Mouse (Mus musculus) kidney, embryonic 15.5 days (tissue): ENCODE results near the gene Tvp23b. TPM values are rescaled to one million over a fixed set of nuclear protein-coding genes. Genes with fewer than 3 reads are reported as not detected.
A peak's percentile ranks its signal among the peaks of the same experiment; 100 is the strongest.

ENCODE experiments used
- ATAC-seq: fragments of 200-750 bp; cut with Nextera tagmentation; replicated peaks from 2 replicates; pipeline ENCODE4 v1.8.0; 2017; ENCODE audit warnings: moderate TSS enrichment; ENCODE audit not compliant: low FRiP score
- H3K27ac ChIP-seq: fragments of 300-500 bp; sonication (generic); 2 replicates; pipeline ENCODE4 v1.5.1; 2015; ENCODE audit warnings: mild to moderate bottlenecking, inconsistent platforms
- H3K27me3 ChIP-seq: fragments of 300-500 bp; sonication (generic); 2 replicates; pipeline ENCODE4 v1.6.1; 2015; ENCODE audit warnings: inconsistent platforms
- H3K36me3 ChIP-seq: fragments of 300-500 bp; sonication (generic); 2 replicates; pipeline ENCODE4 v1.6.1; 2015; ENCODE audit warnings: inconsistent platforms
- H3K4me1 ChIP-seq: fragments of 300-500 bp; sonication (generic); 2 replicates; pipeline ENCODE4 v1.6.1; 2015; ENCODE audit warnings: inconsistent platforms
- H3K4me2 ChIP-seq: fragments of 300-500 bp; sonication (generic); 2 replicates; pipeline ENCODE4 v1.6.1; 2015; ENCODE audit warnings: moderate library complexity, mild to moderate bottlenecking, inconsistent platforms
- H3K4me3 ChIP-seq: fragments of 300-500 bp; sonication (generic); replicated peaks from 2 replicates; pipeline ENCODE4 v1.5.1; 2015; ENCODE audit warnings: mild to moderate bottlenecking, inconsistent platforms
- H3K9ac ChIP-seq: fragments of 300-500 bp; sonication (generic); 2 replicates; pipeline ENCODE4 v1.6.1; 2015; ENCODE audit warnings: mild to moderate bottlenecking, inconsistent platforms
- H3K9me3 ChIP-seq: fragments of 300-500 bp; sonication (generic); replicated peaks from 2 replicates; pipeline ENCODE4 v1.6.1; 2016; ENCODE audit warnings: inconsistent platforms
- WGBS: fragments of 180-500 bp; shearing (Covaris S2); methylation state at CpG from one replicate; pipeline ENCODE4 v1.1.7; 2015; ENCODE audit warnings: mixed read lengths; 5-methylcytosine and 5-hydroxymethylcytosine counted together
- polyA plus RNA-seq: library from polyadenylated mRNA; unstranded; fragments of >200 nt; fragmentation: Nextera tagmentation; extraction: Ambion mirVana; gene quantifications from 2 replicates; pipeline ENCODE4 v1.2.1, GENCODE M21; 2015

Gene Tvp23b
- polyA plus RNA-seq, 1 experiment from 2014 or later = 70.3 TPM

DNA sequence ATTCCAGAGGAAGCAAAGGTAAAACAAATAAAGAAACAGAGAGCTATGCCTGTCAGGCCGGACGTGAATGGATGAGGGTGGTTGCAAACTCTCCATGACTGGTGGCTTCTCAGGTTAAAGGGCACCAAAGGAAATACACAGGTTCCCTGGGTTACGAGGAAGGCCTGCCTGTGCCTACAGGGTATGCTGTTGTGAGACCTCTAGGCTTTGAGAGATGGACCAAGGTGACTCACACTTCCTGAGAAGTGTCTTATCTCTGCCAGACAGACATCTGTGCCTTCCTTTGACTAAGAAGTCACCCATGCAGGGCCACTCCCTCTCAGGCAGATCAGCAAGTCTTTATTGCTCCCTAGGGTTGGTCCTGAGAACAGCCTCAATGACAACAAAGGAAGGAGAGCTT lies 50.5 kb downstream of the Tvp23b start:
- Histone ChIP-seq H3K4me2 (no peak overlapping the region), H3K36me3 (no peaks in the 10 kb centered on the region), H3K27me3 (no peaks in the 10 kb centered on the region), H3K9me3 (no peaks in the 10 kb centered on the region), H3K9ac (no peak overlapping the region), H3K4me1 (0 out of 2 replicates have a peak, but pooled peaks cover 3% of the 10 kb centered on the region), H3K27ac (no peak overlapping the region), H3K4me3 (no peak overlapping the region)
- WGBS = 21% methylated on average over 3 of the region's 3 CpGs
- peak; percentile 62; the same call in 1 of the 2 replicates for ATAC-seq

- H3K27me3 ChIP-seq = no peaks in the 10 kb centered on the region
- no peak for ATAC-seq
- H3K27ac ChIP-seq = no peak overlapping the region
- no peak overlapping the region for H3K9ac ChIP-seq
- H3K4me1 ChIP-seq = 0 out of 2 replicates have a peak, but pooled peaks cover 3% of the 10 kb centered on the region
- no peak overlapping the region for H3K4me3 ChIP-seq
- no peak overlapping the region for H3K4me2 ChIP-seq
- no peaks in the 10 kb centered on the region for H3K9me3 ChIP-seq
- 86% methylated on average over 4 of the region's 4 CpGs for WGBS
- no peaks in the 10 kb centered on the region for H3K36me3 ChIP-seq
Measured at GRCm38 (mm10) chr11:62930574-62930973, 51.3 kb downstream of the Tvp23b start.

DNA sequence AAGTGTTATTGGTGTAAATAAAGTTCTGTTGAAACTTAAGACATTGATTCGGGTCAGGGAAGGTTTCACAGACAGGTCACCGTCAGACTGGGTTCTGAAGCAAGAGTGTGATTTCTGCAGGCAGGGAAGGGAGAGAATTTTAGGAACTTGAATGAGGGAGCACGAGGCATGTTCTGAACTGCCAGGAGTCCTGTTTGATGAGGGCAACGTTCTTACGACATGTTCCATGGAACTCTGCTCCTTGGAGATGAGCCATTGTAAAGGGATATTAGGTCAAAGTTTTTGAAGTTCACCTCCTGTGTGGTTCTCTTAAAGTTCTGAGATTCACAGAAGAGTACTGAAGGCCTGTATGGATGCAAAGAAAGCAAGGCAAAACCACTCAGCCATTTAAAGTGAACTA lies 51.9 kb downstream of the Tvp23b start:
- no peak overlapping the region for H3K9ac ChIP-seq
- no peaks in the 10 kb centered on the region for H3K27me3 ChIP-seq
- H3K4me1 ChIP-seq = 0 out of 2 replicates have a peak, but pooled peaks cover 3% of the 10 kb centered on the region
- H3K4me2 ChIP-seq = no peak overlapping the region
- H3K36me3 ChIP-seq = no peaks in the 10 kb centered on the region
- ATAC-seq = no peak
- no peak overlapping the region for H3K27ac ChIP-seq
- 82% methylated on average over 5 of the region's 5 CpGs for WGBS
- no peaks in the 10 kb centered on the region for H3K9me3 ChIP-seq
- no peak overlapping the region for H3K4me3 ChIP-seq

GRCm38 (mm10) chr11:62933099-62933498 lies 53.8 kb downstream of the Tvp23b start:
- Histone ChIP-seq H3K36me3 (no peaks in the 10 kb centered on the region), H3K4me3 (no peak overlapping the region), H3K4me2 (no peak overlapping the region), H3K27ac (no peak overlapping the region), H3K4me1 (0 out of 2 replicates have a peak, but pooled peaks cover 3% of the 10 kb centered on the region), H3K9ac (no peak overlapping the region), H3K27me3 (no peaks in the 10 kb centered on the region), H3K9me3 (no peaks in the 10 kb centered on the region)
- 89% methylated on average over 9 of the region's 9 CpGs for WGBS
- no peak for ATAC-seq

GRCm38 (mm10) chr11:62934795-62935514 lies 55.7 kb downstream of the Tvp23b start:
- Histone ChIP-seq H3K4me3 (no peak overlapping the region), H3K27ac (no peak overlapping the region), H3K4me2 (no peak overlapping the region), H3K36me3 (no peaks in the 10 kb centered on the region), H3K27me3 (no peaks in the 10 kb centered on the region), H3K9ac (no peak overlapping the region), H3K4me1 (0 out of 2 replicates have a peak, but pooled peaks cover under 1% of the 10 kb centered on the region), H3K9me3 (no peaks in the 10 kb centered on the region)
- no peak for ATAC-seq
- 83% methylated on average over 11 of the region's 11 CpGs for WGBS

DNA sequence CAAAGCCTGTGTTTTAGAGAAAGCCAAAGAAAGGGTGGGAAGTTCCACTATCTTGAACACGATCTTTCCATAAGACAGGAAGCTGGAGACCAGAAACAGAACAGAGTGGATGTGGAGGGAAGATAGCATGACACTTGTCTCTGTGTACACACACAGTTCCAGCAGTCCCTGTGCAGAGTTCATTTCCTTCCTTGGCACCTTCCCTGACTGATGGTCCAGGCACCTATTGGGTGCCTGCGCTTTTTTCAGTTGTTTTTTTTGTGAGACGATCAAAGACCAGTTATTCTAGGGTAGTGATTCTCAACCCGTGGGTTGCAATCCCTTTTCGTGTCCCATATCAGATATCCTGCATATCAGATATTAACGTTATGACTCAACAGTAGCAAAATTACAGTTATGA lies 58.7 kb downstream of the Tvp23b start:
- 65% methylated on average over 6 of the region's 6 CpGs for WGBS
- Histone ChIP-seq H3K27me3 (no peaks in the 10 kb centered on the region), H3K4me3 (no peak overlapping the region), H3K27ac (no peak overlapping the region), H3K36me3 (no peaks in the 10 kb centered on the region), H3K9ac (no peak overlapping the region), H3K4me2 (no peak overlapping the region), H3K9me3 (no peaks in the 10 kb centered on the region), H3K4me1 (no peaks in the 10 kb centered on the region)
- ATAC-seq = no peak

DNA sequence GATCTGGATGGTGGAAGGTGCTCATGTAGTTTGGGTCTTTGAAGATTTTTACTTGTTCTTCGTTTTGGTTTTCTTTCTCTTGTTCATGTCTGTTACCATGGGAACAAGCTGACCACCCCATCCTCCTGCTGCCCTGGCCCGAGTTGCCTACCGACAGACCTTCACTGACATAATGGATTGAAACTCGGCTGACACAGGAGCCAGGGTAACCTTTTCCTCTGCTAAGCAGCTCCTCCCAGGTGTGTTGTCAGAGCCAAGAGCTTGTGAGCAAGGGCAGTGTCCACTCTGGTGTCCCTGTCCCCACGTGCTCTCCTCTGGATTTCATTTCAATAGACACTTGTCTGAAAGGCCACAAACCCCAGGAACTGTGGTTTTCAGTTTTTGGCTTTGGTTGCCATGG lies 59.7 kb downstream of the Tvp23b start:
- 81% methylated on average over 5 of the region's 5 CpGs for WGBS

GRCm38 (mm10) chr11:62940176-62940575 lies 60.9 kb downstream of the Tvp23b start:
- H3K27me3 ChIP-seq = no peaks in the 10 kb centered on the region
- no peaks in the 10 kb centered on the region for H3K36me3 ChIP-seq
- no peak overlapping the region for H3K4me2 ChIP-seq
- no peak for ATAC-seq
- H3K9ac ChIP-seq = no peak overlapping the region
- no peaks in the 10 kb centered on the region for H3K4me1 ChIP-seq
- no peaks in the 10 kb centered on the region for H3K9me3 ChIP-seq
- no peak overlapping the region for H3K27ac ChIP-seq
- 90% methylated on average over 3 of the region's 3 CpGs for WGBS
- no peak overlapping the region for H3K4me3 ChIP-seq

More for the DNA sequence above, 59.7 kb downstream of the Tvp23b start:
- Histone ChIP-seq H3K9me3 (no peaks in the 10 kb centered on the region), H3K4me1 (no peaks in the 10 kb centered on the region), H3K27ac (no peak overlapping the region), H3K4me2 (no peak overlapping the region), H3K27me3 (no peaks in the 10 kb centered on the region), H3K36me3 (no peaks in the 10 kb centered on the region), H3K9ac (no peak overlapping the region), H3K4me3 (no peak overlapping the region)
- no peak for ATAC-seq

GRCm38 (mm10) chr11:62943538-62943937 lies 64.3 kb downstream of the Tvp23b start:
- Histone ChIP-seq H3K4me3 (no peak overlapping the region), H3K4me2 (no peak overlapping the region), H3K9ac (no peak overlapping the region), H3K9me3 (no peaks in the 10 kb centered on the region), H3K36me3 (no peaks in the 10 kb centered on the region), H3K4me1 (no peaks in the 10 kb centered on the region), H3K27ac (no peak overlapping the region), H3K27me3 (no peaks in the 10 kb centered on the region)
- WGBS = 61% methylated on average over 6 of the region's 6 CpGs
- ATAC-seq = no peak

DNA sequence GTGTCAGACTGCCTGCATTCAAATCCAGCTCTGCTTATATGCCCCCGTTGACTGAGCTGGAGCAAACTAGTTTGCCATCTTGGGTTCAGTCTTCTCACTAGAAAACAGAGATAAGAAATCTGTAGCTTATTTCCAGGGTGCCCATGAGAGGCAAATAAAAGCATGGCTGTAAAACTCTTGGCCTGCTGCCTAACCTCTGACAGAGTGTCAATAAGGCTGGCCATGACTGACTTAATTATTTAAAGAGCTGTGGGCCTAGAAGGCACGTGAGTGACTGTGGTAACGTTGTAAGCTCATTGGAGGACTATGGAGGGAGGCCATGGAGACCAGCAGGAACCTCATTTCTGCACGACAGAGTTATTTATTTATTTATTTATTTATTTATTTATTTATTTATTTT lies 66.3 kb downstream of the Tvp23b start:
- no peak overlapping the region for H3K9ac ChIP-seq
- H3K27me3 ChIP-seq = no peaks in the 10 kb centered on the region
- no peaks in the 10 kb centered on the region for H3K36me3 ChIP-seq
- no peak overlapping the region for H3K27ac ChIP-seq
- no peak overlapping the region for H3K4me3 ChIP-seq
- no peaks in the 10 kb centered on the region for H3K4me1 ChIP-seq
- WGBS = 56% methylated on average over 4 of the region's 4 CpGs
- no peak overlapping the region for H3K4me2 ChIP-seq
- no peaks in the 10 kb centered on the region for H3K9me3 ChIP-seq
- ATAC-seq = no peak

DNA sequence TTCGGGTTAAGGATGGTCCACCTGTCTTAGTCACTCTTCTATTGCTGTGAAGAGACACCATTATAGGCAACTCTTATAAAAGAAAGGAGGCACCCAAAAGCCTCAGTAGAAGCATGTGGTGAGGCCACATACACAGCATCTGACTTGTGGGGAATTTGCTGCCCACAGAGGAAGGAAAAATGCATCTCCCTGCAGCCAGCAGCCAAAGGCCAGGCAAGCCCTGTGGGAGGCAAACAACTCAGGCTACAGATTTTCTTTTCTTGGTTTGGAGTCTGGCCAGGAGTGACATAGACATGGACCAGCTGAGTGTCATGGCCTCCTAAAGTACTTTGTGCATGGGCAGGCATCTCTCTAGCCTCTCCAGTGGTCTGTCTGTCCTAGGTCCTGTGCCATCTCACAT lies 70.3 kb downstream of the Tvp23b start:
- H3K27ac ChIP-seq = no peak overlapping the region
- H3K36me3 ChIP-seq = no peaks in the 10 kb centered on the region
- H3K4me2 ChIP-seq = no peak overlapping the region
- no peak overlapping the region for H3K4me3 ChIP-seq
- no peaks in the 10 kb centered on the region for H3K27me3 ChIP-seq
- no peaks in the 10 kb centered on the region for H3K4me1 ChIP-seq
- 89% methylated on average over 1 of the region's 1 CpGs for WGBS
- H3K9me3 ChIP-seq = no peaks in the 10 kb centered on the region
- no peak for ATAC-seq
- no peak overlapping the region for H3K9ac ChIP-seq

GRCm38 (mm10) chr11:62951012-62951411 lies 71.8 kb downstream of the Tvp23b start, which contains the start of gene Cdrt4:
Gene Cdrt4, plus strand, starts transcription at chr11:62951193.
- H3K36me3 ChIP-seq = no peaks in the 10 kb centered on the region
- ATAC-seq = no peak
- no peak within 1 kb of the TSS for H3K4me3 ChIP-seq
- no peak within 1 kb of the TSS for H3K27ac ChIP-seq
- 80% methylated on average over 3 of the region's 3 CpGs for WGBS
- H3K4me1 ChIP-seq = no peaks in the 10 kb centered on the region
- no peak within 1 kb of the TSS for H3K9ac ChIP-seq
- H3K27me3 ChIP-seq = no peaks in the 10 kb centered on the region
- no peak within 1 kb of the TSS for H3K4me2 ChIP-seq
- H3K9me3 ChIP-seq = peaks cover 9% of the 10 kb centered on the region; the same call in 1 of the 2 replicates

DNA sequence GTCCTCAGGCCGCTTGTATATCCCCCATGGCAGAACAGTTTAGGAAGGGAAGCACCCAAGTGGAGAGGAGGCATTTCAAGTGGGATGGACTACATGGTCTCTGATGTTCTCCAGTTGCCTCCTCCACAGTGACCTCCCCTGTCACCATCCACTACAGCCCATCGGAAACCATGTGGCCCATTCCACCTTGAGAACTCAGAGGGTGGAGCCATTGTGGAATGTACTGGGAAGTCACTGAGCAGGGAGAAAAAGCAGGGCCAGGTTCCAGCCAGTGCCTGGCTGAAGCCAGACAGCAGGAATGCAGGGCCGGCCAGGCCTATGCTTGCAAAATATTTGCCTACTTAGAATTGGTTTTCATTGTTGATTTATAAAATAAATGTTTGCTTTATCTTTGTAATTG lies 75.5 kb downstream of the Tvp23b start:
- Histone ChIP-seq H3K9me3 (peaks cover 9% of the 10 kb centered on the region; the same call in 1 of the 2 replicates), H3K4me1 (no peaks in the 10 kb centered on the region), H3K27ac (no peak overlapping the region), H3K27me3 (no peaks in the 10 kb centered on the region), H3K4me2 (no peak overlapping the region), H3K4me3 (no peak overlapping the region), H3K9ac (no peak overlapping the region), H3K36me3 (no peaks in the 10 kb centered on the region)
- ATAC-seq = no peak
- WGBS = 88% methylated on average over 3 of the region's 3 CpGs
